Mouse (Mus musculus): Measurements from ENCODE around the gene Smad1. TPM values are rescaled to one million over a fixed set of nuclear protein-coding genes. Genes with fewer than 3 reads are reported as not detected.
"Not testable (repeated sequence)": the region's sequence is repeated elsewhere in the genome, so short reads cannot be mapped to it uniquely, and the experiment has no call there.

Gene Smad1
- 69.8 and 77.2 TPM in 2 replicates for total RNA-seq (2014; rRNA removed)
- 49.1 and 50.1 TPM in 2 replicates for polyA plus RNA-seq (2015; fragmentation: Nextera tagmentation; extraction: Ambion mirVana)

- Histone ChIP-seq H3K9ac (replicated peaks; ENCODE audit: low read length) (peak within 1 kb of the TSS; percentile 98), H3K36me3 (ENCODE audit: insufficient read depth, low read length) (no peaks in the 10 kb centered on the region), H3K27me3 (ENCODE audit: insufficient read depth, low read length) (no peaks in the 10 kb centered on the region), H3K9me3 (ENCODE audit: low read length) (no peaks in the 10 kb centered on the region), H3K4me1 (ENCODE audit: insufficient read depth, low read length) (no peaks in the 10 kb centered on the region), H3K4me3 (ENCODE audit: low read length) (peak within 1 kb of the TSS; percentile 98), H3K27ac (peak within 1 kb of the TSS; percentile 98), H3K4me2 (ENCODE audit: low read depth, low read length) (peak within 1 kb of the TSS; percentile 65)
- under 1% methylated on average over 44 of the region's 80 CpGs for WGBS
- peak; percentile 96 for ATAC-seq
- no peak for TF ChIP-seq CTCF (IDR thresholded peaks at IDR 0.05; ENCODE audit: low read depth)
- DNase-seq (ENCODE audit: low spot score) = peak; percentile 97
Observed at GRCm38 (mm10) chr8:79398994-79399650, at the start of gene Smad1. TSS of gene Smad1 (minus strand) at chr8:79399518.

DNA sequence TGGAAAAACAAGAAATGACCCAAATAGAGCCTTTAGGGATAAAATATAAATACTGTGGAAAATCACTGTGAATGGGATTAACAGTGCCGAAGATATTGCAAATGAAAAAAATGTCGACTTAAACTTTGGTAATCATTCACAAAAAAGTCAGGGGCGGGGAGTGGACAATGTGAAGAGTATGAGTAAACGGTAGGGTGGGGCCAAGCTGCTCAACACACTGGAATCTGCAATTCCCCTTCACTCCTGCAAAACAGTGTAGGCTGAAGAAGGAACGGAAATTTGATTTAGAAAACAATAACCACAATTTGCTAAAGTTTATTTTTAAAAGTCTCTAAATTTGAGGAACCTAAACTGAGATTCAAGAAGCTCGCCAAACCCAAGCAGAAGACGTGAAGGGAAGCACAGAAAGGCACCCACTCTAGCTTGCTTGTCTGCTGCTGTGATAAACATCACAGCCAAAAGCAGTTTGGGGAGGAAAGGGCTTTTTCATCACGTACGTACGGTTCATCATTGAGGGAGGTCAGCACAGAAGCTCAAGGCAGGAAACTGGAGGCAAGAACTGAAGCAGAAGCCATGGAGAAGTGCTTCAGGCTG lies 48.0 kb upstream of the Smad1 start:
- DNase-seq (ENCODE audit: low spot score) (no peak), ATAC-seq (no peak)
- no peak for TF ChIP-seq CTCF (IDR thresholded peaks at IDR 0.05; ENCODE audit: low read depth)
- H3K9me3 ChIP-seq (ENCODE audit: low read length) = no peaks in the 10 kb centered on the region
- no peaks in the 10 kb centered on the region for H3K4me1 ChIP-seq (ENCODE audit: insufficient read depth, low read length)
- H3K27ac ChIP-seq = no peak overlapping the region
- WGBS = 83% methylated on average over 10 of the region's 10 CpGs
- H3K9ac ChIP-seq (replicated peaks; ENCODE audit: low read length) = no peak overlapping the region
- no peak overlapping the region for H3K4me3 ChIP-seq (ENCODE audit: low read length)
- no peaks in the 10 kb centered on the region for H3K36me3 ChIP-seq (ENCODE audit: insufficient read depth, low read length)
- H3K4me2 ChIP-seq (ENCODE audit: low read depth, low read length) = no peak overlapping the region
- H3K27me3 ChIP-seq (ENCODE audit: insufficient read depth, low read length) = no peaks in the 10 kb centered on the region

DNA sequence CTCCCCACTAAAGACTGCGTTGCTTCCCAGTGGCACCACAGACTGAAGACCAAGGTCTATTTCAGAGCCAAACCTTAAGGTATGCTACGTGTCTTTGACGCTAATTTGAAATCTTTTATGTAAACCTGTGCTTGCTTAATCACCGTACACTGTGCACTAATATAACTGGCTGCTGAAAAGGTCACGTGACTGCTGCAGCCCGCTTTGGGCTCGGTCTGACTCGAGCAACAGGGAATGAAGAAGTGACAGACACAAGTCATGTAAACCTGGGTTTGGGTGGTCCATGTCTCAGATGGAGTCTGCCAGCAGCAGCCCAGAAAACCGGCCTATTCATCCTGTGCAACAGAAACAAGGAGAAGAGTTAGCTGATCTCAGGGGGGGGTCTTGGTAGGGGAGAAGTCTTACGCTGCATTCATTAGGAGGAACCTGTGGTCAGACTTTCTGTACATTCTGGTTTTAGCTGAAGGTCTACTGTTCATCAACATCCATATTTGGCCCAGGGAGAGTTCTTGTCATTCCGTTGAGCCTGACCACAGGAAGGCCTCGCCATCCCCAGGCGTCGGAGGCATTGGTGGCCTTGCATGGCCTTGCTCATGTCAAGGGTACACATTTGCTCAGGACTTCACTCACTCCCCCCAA lies 44.3 kb upstream of the Smad1 start:
- Histone ChIP-seq H3K27ac (no peak overlapping the region), H3K9ac (replicated peaks; ENCODE audit: low read length) (no peak overlapping the region), H3K4me3 (ENCODE audit: low read length) (no peak overlapping the region), H3K4me1 (ENCODE audit: insufficient read depth, low read length) (no peaks in the 10 kb centered on the region), H3K9me3 (ENCODE audit: low read length) (no peaks in the 10 kb centered on the region), H3K27me3 (ENCODE audit: insufficient read depth, low read length) (no peaks in the 10 kb centered on the region), H3K36me3 (ENCODE audit: insufficient read depth, low read length) (no peaks in the 10 kb centered on the region), H3K4me2 (ENCODE audit: low read depth, low read length) (no peak overlapping the region)
- DNase-seq (ENCODE audit: low spot score) (no peak), ATAC-seq (no peak)
- TF ChIP-seq CTCF (IDR thresholded peaks at IDR 0.05; ENCODE audit: low read depth) = no peak
- WGBS = 81% methylated on average over 14 of the region's 14 CpGs

DNA sequence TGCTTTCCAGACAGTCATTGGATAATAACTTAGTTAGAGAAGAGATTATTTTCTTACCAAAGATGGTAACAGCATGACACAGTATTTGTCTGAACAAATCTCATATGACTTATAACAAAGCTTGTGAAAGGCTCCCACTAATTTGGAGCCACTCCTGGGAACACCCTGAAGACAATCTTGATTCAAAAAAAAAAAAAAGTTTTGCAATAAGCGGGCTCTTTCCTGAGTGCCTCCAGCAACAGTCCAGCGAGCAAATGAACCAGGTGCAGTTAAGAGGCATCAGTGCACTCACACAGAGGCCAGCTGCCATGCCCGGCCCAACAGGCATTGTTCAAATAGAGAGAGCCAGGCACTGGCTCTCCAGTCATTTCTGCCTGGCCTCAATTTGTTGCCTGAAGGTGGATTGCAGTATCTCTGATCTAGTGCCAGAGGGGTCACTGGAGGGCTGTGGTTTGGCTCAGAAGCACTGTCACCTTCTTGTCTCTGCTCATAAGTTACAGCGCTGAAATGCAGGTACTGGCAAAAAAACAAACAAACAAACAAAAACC lies 34.7 kb upstream of the Smad1 start:
- peak; percentile 51; the same call in 1 of the 2 replicates for ATAC-seq
- no peaks in the 10 kb centered on the region for H3K27me3 ChIP-seq (ENCODE audit: insufficient read depth, low read length)
- H3K4me3 ChIP-seq (ENCODE audit: low read length) = no peak overlapping the region
- WGBS = 43% methylated on average over 4 of the region's 4 CpGs
- no peak overlapping the region for H3K9ac ChIP-seq (replicated peaks; ENCODE audit: low read length)
- H3K9me3 ChIP-seq (ENCODE audit: low read length) = no peaks in the 10 kb centered on the region
- no peaks in the 10 kb centered on the region for H3K36me3 ChIP-seq (ENCODE audit: insufficient read depth, low read length)
- no peak for TF ChIP-seq CTCF (IDR thresholded peaks at IDR 0.05; ENCODE audit: low read depth)
- DNase-seq (ENCODE audit: low spot score) = peak; percentile 22
- no peak overlapping the region for H3K4me2 ChIP-seq (ENCODE audit: low read depth, low read length)
- H3K4me1 ChIP-seq (ENCODE audit: insufficient read depth, low read length) = no peaks in the 10 kb centered on the region
- H3K27ac ChIP-seq = no peak overlapping the region

DNA sequence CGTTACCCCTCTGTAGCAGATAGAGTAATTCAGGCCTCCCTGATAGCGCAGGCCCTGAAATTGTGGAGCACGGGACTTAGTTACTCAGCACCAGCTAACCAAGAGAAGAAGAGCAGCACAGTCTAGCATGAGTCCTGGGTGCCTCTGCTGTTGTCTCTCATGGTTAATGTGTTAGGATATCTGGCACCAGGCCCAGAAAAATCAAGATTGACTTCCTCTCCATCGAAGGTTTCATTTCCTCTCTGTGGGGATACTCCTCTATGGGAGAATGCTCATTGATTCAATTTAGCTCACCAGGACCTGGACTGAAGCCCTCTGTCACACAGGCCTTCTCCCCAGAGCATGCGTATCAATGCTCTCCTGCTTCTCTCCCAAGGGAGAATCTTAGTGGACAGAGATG lies 15.6 kb upstream of the Smad1 start:
- ATAC-seq (no peak), DNase-seq (ENCODE audit: low spot score) (peak; percentile 33)
- H3K9me3 ChIP-seq (ENCODE audit: low read length) = no peaks in the 10 kb centered on the region
- no peaks in the 10 kb centered on the region for H3K36me3 ChIP-seq (ENCODE audit: insufficient read depth, low read length)
- no peak overlapping the region for H3K4me2 ChIP-seq (ENCODE audit: low read depth, low read length)
- H3K27ac ChIP-seq = no peak overlapping the region
- H3K4me1 ChIP-seq (ENCODE audit: insufficient read depth, low read length) = no peaks in the 10 kb centered on the region
- no peak for TF ChIP-seq CTCF (IDR thresholded peaks at IDR 0.05; ENCODE audit: low read depth)
- no peak overlapping the region for H3K9ac ChIP-seq (replicated peaks; ENCODE audit: low read length)
- no peaks in the 10 kb centered on the region for H3K27me3 ChIP-seq (ENCODE audit: insufficient read depth, low read length)
- 60% methylated on average over 5 of the region's 5 CpGs for WGBS
- no peak overlapping the region for H3K4me3 ChIP-seq (ENCODE audit: low read length)

DNA sequence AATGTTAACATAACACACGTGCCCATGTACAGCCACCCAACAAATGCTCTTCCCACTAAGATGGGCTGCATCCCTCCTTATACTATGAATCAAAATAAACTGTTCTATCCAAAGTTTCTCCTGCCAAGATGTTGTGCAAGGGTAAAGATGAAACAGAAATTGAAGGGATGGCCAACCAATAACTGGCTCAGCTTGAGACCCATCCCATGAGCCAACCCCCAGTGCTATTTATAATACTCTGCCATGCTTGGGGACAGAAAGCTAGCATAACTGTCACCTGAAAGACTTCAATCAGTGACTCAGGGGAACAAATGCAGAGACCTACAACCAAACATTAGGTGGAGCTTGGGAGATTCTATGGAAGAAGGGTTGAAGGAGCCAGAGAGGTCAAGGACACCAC lies 11.2 kb upstream of the Smad1 start:
- H3K4me2 ChIP-seq (ENCODE audit: low read depth, low read length) = no peak overlapping the region
- no peak for TF ChIP-seq CTCF (IDR thresholded peaks at IDR 0.05; ENCODE audit: low read depth)
- H3K27ac ChIP-seq = no peak overlapping the region
- no peaks in the 10 kb centered on the region for H3K9me3 ChIP-seq (ENCODE audit: low read length)
- no peak overlapping the region for H3K4me3 ChIP-seq (ENCODE audit: low read length)
- no peak overlapping the region for H3K9ac ChIP-seq (replicated peaks; ENCODE audit: low read length)
- DNase-seq (ENCODE audit: low spot score) (no peak), ATAC-seq (no peak)
- 87% methylated on average over 1 of the region's 1 CpGs for WGBS
- H3K4me1 ChIP-seq (ENCODE audit: insufficient read depth, low read length) = no peaks in the 10 kb centered on the region
- no peaks in the 10 kb centered on the region for H3K36me3 ChIP-seq (ENCODE audit: insufficient read depth, low read length)
- no peaks in the 10 kb centered on the region for H3K27me3 ChIP-seq (ENCODE audit: insufficient read depth, low read length)

GRCm38 (mm10) chr8:79407356-79407755 lies 8.0 kb upstream of the Smad1 start:
- not testable (repeated sequence) for H3K36me3 ChIP-seq (ENCODE audit: insufficient read depth, low read length); H3K9me3 ChIP-seq (ENCODE audit: low read length); H3K27me3 ChIP-seq (ENCODE audit: insufficient read depth, low read length); H3K9ac ChIP-seq (replicated peaks; ENCODE audit: low read length); H3K4me1 ChIP-seq (ENCODE audit: insufficient read depth, low read length); ATAC-seq; H3K4me3 ChIP-seq (ENCODE audit: low read length); H3K4me2 ChIP-seq (ENCODE audit: low read depth, low read length); DNase-seq (ENCODE audit: low spot score); H3K27ac ChIP-seq
- WGBS = 78% methylated on average over 1 of the region's 1 CpGs
